Mouse (Mus musculus) megakaryocyte, embryonic 14.5 days (primary cell): Measurements from ENCODE around the gene Itpr1. TPM values are rescaled to one million over a fixed set of nuclear protein-coding genes. Genes with fewer than 3 reads are reported as not detected.

ENCODE experiments used
- H3K27me3 ChIP-seq: replicated peaks from 2 replicates; pipeline ENCODE3; 2012; ENCODE audit warnings: inconsistent platforms
- H3K36me3 ChIP-seq: replicated peaks from 2 replicates; pipeline ENCODE3; 2012; ENCODE audit warnings: low read length, inconsistent platforms, mixed read lengths
- H3K4me1 ChIP-seq: 2 replicates; pipeline ENCODE4 v1.6.1; 2012; ENCODE audit warnings: inconsistent platforms
- H3K4me3 ChIP-seq: replicated peaks from 2 replicates; pipeline ENCODE3; 2012; ENCODE audit warnings: moderate library complexity, mild to moderate bottlenecking, inconsistent platforms
- H3K9me3 ChIP-seq: 2 replicates; pipeline ENCODE4 v1.6.1; 2012; ENCODE audit warnings: inconsistent platforms
- FLI1 ChIP-seq: IDR thresholded peaks from 2 replicates; pipeline ENCODE4 v1.6.1; 2012; ENCODE audit warnings: low read length, inconsistent platforms, mixed read lengths
- GATA1 ChIP-seq: IDR thresholded peaks from 3 replicates; pipeline ENCODE4 v1.6.1; 2012; ENCODE audit warnings: mixed read lengths, low read length, inconsistent platforms, borderline replicate concordance
- polyA plus RNA-seq: library from polyadenylated mRNA; stranded (reverse); fragments of >175 nt; gene quantifications from 2 replicates; pipeline ENCODE4 v1.2.3, GENCODE M21; 2012; ENCODE audit warnings: low replicate concordance; ENCODE audit not compliant: insufficient read depth

Gene Itpr1
- polyA plus RNA-seq = 7.9 and 8.3 TPM in 2 replicates

DNA sequence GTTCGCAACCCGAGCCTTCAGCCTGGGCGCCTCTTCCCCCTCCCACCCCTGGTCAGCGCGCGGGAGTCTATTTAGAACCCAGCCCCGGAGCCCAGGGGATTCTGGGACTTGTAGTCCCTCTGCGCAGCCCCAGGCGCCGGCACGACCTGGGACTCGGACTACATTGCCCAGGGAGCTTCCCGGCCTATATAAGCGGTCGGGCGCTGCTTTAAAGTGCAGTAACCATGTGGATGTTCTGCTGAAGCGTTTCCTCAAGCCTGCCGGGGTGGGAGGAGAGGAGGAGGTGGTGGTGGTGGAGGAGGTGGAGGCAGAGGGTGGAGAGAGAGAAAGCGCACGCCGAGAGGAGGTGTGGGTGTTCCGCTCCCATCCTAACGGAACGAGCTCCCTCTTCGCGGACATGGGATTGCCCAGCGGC is at the start of gene Itpr1:
Gene Itpr1, plus strand, starts transcription at position 216 of the 415 bp plus-strand sequence.
- Histone ChIP-seq H3K4me3 (peak within 1 kb of the TSS; percentile 100), H3K36me3 (peaks cover 19% of the 10 kb centered on the region)
- TF ChIP-seq FLI1 (no peak), GATA1 (no peak)

GRCm38 (mm10) chr6:108164935-108165334 is 48.0 kb upstream of the Itpr1 start:
- Histone ChIP-seq H3K4me1 (peaks cover 53% of the 10 kb centered on the region), H3K9me3 (0 out of 2 replicates have a peak, but pooled peaks cover 3% of the 10 kb centered on the region), H3K4me3 (no peak overlapping the region), H3K36me3 (peaks cover 31% of the 10 kb centered on the region), H3K27me3 (no peaks in the 10 kb centered on the region)
- TF ChIP-seq GATA1 = no peak
- TF ChIP-seq FLI1 = no peak

More for the DNA sequence above, at the start of gene Itpr1:
- Histone ChIP-seq H3K4me1 (peaks cover 57% of the 10 kb centered on the region), H3K9me3 (no peaks in the 10 kb centered on the region), H3K27me3 (no peaks in the 10 kb centered on the region)

GRCm38 (mm10) chr6:108165598-108165997 is 47.3 kb upstream of the Itpr1 start:
- no peak for TF ChIP-seq GATA1
- TF ChIP-seq FLI1 = no peak
- Histone ChIP-seq H3K9me3 (0 out of 2 replicates have a peak, but pooled peaks cover 3% of the 10 kb centered on the region), H3K27me3 (no peaks in the 10 kb centered on the region), H3K4me3 (no peak overlapping the region), H3K36me3 (peaks cover 33% of the 10 kb centered on the region), H3K4me1 (peaks cover 52% of the 10 kb centered on the region)

DNA sequence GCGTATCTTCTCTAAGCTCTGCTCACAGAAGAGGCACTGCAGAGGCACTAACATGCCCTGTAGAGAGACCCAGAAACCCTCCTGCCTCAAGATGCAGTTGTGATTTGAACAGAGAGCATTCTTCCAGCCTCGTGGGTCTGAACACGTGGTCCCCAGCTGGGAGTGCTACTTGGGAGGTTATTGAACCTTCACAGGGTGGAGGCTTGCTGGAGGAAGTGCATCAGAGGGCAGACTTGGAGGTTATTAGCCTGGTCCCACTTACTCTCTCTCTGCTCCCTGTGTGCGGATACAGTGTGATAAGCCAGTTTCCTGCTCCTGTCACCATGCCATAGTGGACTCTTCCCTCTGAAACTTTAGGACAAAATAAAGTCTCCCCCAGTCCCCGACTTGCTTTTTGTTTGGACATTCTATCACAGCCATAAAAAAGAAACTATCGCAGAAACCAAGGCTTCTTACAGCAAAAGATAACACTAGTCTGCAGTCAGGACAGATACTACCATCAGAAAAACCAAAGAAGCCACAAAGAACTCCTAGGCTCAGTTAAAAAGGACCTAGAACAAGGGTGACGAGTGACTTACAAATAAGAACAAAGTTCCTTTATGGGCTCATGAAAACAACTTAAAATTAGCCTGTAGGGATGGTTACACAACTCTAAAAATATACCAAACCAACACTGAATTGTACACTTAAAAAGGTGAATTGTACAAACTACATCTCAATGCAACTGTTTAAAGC is 44.8 kb upstream of the Itpr1 start:
- Histone ChIP-seq H3K4me1 (peaks cover 49% of the 10 kb centered on the region), H3K27me3 (no peaks in the 10 kb centered on the region), H3K36me3 (peaks cover 47% of the 10 kb centered on the region), H3K9me3 (no peaks in the 10 kb centered on the region), H3K4me3 (no peak overlapping the region)
- TF ChIP-seq FLI1 (no peak), GATA1 (no peak)

DNA sequence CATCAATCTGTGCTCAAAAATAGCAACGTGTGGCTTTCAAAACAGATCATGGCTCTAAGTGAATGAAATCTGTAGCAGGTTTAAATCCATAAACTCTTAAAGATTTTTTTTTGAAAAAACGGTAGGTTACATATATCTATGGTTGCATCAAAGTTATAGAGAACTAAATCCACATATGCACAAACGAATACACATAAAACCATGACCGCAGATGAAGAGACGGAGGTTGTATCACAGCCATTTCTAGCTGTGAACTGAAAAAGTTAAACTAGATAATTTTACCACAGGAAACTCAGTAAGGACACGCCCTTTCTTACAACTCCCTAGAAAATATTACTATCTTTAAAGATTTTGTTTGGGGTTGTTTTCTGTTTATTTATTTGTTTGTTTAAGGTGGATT is 44.2 kb upstream of the Itpr1 start:
- no peak overlapping the region for H3K4me3 ChIP-seq
- peaks cover 49% of the 10 kb centered on the region for H3K36me3 ChIP-seq
- H3K9me3 ChIP-seq = no peaks in the 10 kb centered on the region
- peaks cover 43% of the 10 kb centered on the region for H3K4me1 ChIP-seq
- H3K27me3 ChIP-seq = no peaks in the 10 kb centered on the region
- TF ChIP-seq GATA1 (no peak), FLI1 (no peak)

GRCm38 (mm10) chr6:108169466-108169865 is 43.4 kb upstream of the Itpr1 start:
- no peaks in the 10 kb centered on the region for H3K27me3 ChIP-seq
- TF ChIP-seq GATA1 = no peak
- no peak for TF ChIP-seq FLI1
- H3K36me3 ChIP-seq = peaks cover 52% of the 10 kb centered on the region
- H3K4me1 ChIP-seq = peaks cover 36% of the 10 kb centered on the region
- H3K9me3 ChIP-seq = no peaks in the 10 kb centered on the region
- H3K4me3 ChIP-seq = no peak overlapping the region

- no peaks in the 10 kb centered on the region for H3K9me3 ChIP-seq
- TF ChIP-seq GATA1 = no peak
- TF ChIP-seq FLI1 = no peak
- peaks cover 15% of the 10 kb centered on the region for H3K4me1 ChIP-seq
- H3K36me3 ChIP-seq = peaks cover 63% of the 10 kb centered on the region
- no peaks in the 10 kb centered on the region for H3K27me3 ChIP-seq
- H3K4me3 ChIP-seq = no peak overlapping the region
Measured at GRCm38 (mm10) chr6:108172219-108172618, 40.7 kb upstream of the Itpr1 start.

DNA sequence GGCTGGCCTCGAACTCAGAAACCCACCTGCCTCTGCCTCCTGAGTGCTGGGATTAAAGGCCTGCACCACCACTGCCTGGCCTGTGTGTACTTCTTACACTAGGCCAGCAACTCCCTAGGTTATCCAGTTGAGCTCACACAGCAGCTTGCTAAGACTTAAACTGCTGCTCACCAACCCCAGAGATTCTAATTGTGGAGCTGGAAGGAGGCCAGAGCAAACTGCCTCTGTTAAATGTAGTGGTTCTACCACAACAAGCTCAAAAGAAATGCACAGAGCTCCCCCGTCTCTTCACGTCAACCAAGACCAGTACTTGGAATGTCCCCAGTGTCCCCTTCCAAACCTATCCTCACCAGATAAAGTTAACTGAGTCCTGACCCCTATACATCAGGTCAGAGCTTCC is 38.7 kb upstream of the Itpr1 start:
- TF ChIP-seq FLI1 (no peak), GATA1 (no peak)
- Histone ChIP-seq H3K4me1 (0 out of 2 replicates have a peak, but pooled peaks cover 2% of the 10 kb centered on the region), H3K27me3 (no peaks in the 10 kb centered on the region), H3K4me3 (no peak overlapping the region), H3K36me3 (peaks cover 52% of the 10 kb centered on the region), H3K9me3 (no peaks in the 10 kb centered on the region)

DNA sequence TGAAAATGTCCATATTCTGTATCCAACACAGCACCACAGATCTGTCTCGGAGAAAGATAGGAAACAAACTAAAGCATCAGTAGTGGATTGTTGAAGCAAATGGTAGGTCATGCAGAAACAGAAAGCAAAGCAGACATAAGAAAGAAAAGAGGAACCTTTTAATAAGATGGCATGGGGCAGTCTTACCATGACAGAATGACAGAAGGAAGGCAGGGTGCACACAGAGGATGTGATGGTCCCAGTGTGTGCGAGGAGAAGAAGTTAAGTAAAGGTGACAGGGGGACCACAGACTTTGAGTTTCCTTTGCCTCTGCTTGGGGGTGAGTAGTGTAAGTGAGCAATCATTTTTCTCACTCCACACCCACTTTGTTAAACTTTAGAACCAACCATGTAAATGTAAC is 33.8 kb upstream of the Itpr1 start:
- Histone ChIP-seq H3K4me3 (no peak overlapping the region), H3K27me3 (no peaks in the 10 kb centered on the region), H3K4me1 (0 out of 2 replicates have a peak, but pooled peaks cover 4% of the 10 kb centered on the region), H3K36me3 (peaks cover 19% of the 10 kb centered on the region), H3K9me3 (no peaks in the 10 kb centered on the region)
- TF ChIP-seq FLI1 (no peak), GATA1 (no peak)

GRCm38 (mm10) chr6:108184847-108185684 is 27.8 kb upstream of the Itpr1 start, which contains the start of gene Sumf1:
TSS of gene Sumf1 (minus strand) at chr6:108185582.
- H3K9me3 ChIP-seq = no peaks in the 10 kb centered on the region; the same call in 1 of the 2 replicates
- H3K4me1 ChIP-seq = peaks cover 17% of the 10 kb centered on the region
- peak within 1 kb of the TSS; percentile 98 for H3K4me3 ChIP-seq
- no peaks in the 10 kb centered on the region for H3K36me3 ChIP-seq
- peaks cover 6% of the 10 kb centered on the region for H3K27me3 ChIP-seq
- TF ChIP-seq GATA1 (no peak), FLI1 (no peak)
